Mouse (Mus musculus): ENCODE data around the gene Ccdc177.

DNA sequence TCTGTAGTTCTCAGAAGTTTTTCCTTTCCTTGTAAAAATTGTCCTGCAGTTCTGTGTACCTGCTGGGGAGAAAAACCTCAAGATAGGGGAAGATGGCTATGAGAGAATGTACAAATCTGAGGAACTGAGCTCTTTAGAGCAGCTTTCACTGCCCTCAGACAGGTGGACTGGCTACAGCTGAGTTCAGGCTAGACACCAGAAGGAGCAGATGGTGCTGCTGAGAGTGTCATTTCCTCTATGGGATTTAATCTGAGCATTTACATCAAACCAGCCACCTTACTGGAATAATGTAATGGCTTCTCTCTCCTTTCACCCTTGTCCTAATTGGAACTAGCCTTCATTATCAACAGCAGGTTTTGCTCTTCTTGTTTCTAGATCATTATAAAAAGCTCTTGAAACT lies 37.8 kb upstream of the Ccdc177 start:
- TF ChIP-seq CTCF (IDR thresholded peaks at IDR 0.05; ENCODE audit: borderline replicate concordance, control insufficient read depth, extremely low read depth, insufficient read depth, low read length, poor library complexity) (no peak), POLR2A (IDR thresholded peaks at IDR 0.05; ENCODE audit: control insufficient read depth, extremely low read depth, insufficient read depth, low read length, poor library complexity) (no peak)
